Mouse (Mus musculus): Measurements from ENCODE around the gene Larp4b. TPM values are rescaled to one million over a fixed set of nuclear protein-coding genes. Genes with fewer than 3 reads are reported as not detected.

The Larp4b gene
- polyA plus RNA-seq, 1 experiment, result 21.5 TPM

GRCm38 (mm10) chr13:9153803-9154202, 60.1 kb downstream of the Larp4b start:
- DNase-seq, result no peak
- WGBS, result 59% methylated on average over 9 of the region's 9 CpGs
- peaks cover 9% of the 10 kb centered on the region for H3K36me3 ChIP-seq (ENCODE audit: control insufficient read depth, insufficient read depth, low read length)

DNA sequence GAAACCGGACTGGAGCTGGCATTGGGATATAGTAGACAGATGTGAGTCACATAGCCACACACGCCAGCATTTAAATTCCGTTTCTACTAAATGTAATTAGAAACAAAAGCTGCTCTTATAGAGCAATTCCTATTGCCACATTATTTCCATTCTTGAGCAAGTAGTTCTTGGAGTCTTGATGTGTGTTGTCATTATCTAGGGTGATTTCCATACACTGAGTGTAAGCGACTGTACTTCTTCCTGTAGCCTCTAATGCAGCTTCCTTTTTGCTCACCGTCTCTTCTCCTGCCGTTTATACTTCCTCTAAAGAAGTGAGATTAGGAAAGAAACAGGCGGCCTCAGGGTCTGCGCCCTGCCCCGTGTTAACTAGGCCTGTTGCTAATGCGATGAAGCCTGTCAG, 65.6 kb downstream of the Larp4b start:
- no peaks in the 10 kb centered on the region for H3K27me3 ChIP-seq (replicated peaks; ENCODE audit: control insufficient read depth, insufficient read depth, low read length)
- peaks cover 8% of the 10 kb centered on the region for H3K36me3 ChIP-seq (ENCODE audit: control insufficient read depth, insufficient read depth, low read length)
- no peak for TF ChIP-seq CTCF (conservative IDR thresholded peaks at IDR 0.05; ENCODE audit: insufficient read depth, insufficient read length, low read depth, low read length)
- no peak for TF ChIP-seq POLR2A (IDR thresholded peaks at IDR 0.05; ENCODE audit: low read depth, low read length)
- no peak overlapping the region for H3K4me3 ChIP-seq (ENCODE audit: insufficient read depth, low read depth, low read length)
- H3K4me1 ChIP-seq (ENCODE audit: control insufficient read depth, insufficient read depth, low read length), result no peaks in the 10 kb centered on the region
- no peak overlapping the region for H3K27ac ChIP-seq (ENCODE audit: insufficient read depth, low read depth, low read length)
- no peak for DNase-seq
- WGBS, result 85% methylated on average over 10 of the region's 10 CpGs

More at GRCm38 (mm10) chr13:9153803-9154202, 60.1 kb downstream of the Larp4b start:
- H3K4me3 ChIP-seq (ENCODE audit: insufficient read depth, low read depth, low read length), result no peak overlapping the region
- TF ChIP-seq CTCF (conservative IDR thresholded peaks at IDR 0.05; ENCODE audit: insufficient read depth, insufficient read length, low read depth, low read length) (no peak), POLR2A (IDR thresholded peaks at IDR 0.05; ENCODE audit: low read depth, low read length) (no peak)
- no peaks in the 10 kb centered on the region; the same call in 1 of the 2 replicates for H3K4me1 ChIP-seq (ENCODE audit: control insufficient read depth, insufficient read depth, low read length)
- no peak overlapping the region for H3K27ac ChIP-seq (ENCODE audit: insufficient read depth, low read depth, low read length)
- H3K27me3 ChIP-seq (replicated peaks; ENCODE audit: control insufficient read depth, insufficient read depth, low read length), result no peaks in the 10 kb centered on the region

- WGBS, result 71% methylated on average over 4 of the region's 4 CpGs
- Histone ChIP-seq H3K27ac (ENCODE audit: insufficient read depth, low read depth, low read length) (no peak overlapping the region), H3K27me3 (replicated peaks; ENCODE audit: control insufficient read depth, insufficient read depth, low read length) (no peaks in the 10 kb centered on the region), H3K4me1 (ENCODE audit: control insufficient read depth, insufficient read depth, low read length) (0 out of 2 replicates have a peak, but pooled peaks cover 2% of the 10 kb centered on the region), H3K4me3 (ENCODE audit: insufficient read depth, low read depth, low read length) (no peak overlapping the region), H3K36me3 (ENCODE audit: control insufficient read depth, insufficient read depth, low read length) (peaks cover 20% of the 10 kb centered on the region)
- DNase-seq, result peak; percentile 38
- TF ChIP-seq CTCF (conservative IDR thresholded peaks at IDR 0.05; ENCODE audit: insufficient read depth, insufficient read length, low read depth, low read length) (no peak), POLR2A (IDR thresholded peaks at IDR 0.05; ENCODE audit: low read depth, low read length) (no peak)
Measured at GRCm38 (mm10) chr13:9162888-9163287, 69.2 kb downstream of the Larp4b start.

- 40% methylated on average over 3 of the region's 3 CpGs for WGBS
- H3K4me1 ChIP-seq (ENCODE audit: control insufficient read depth, insufficient read depth, low read length), result peaks cover 2% of the 10 kb centered on the region; the same call in 1 of the 2 replicates
- TF ChIP-seq POLR2A (IDR thresholded peaks at IDR 0.05; ENCODE audit: low read depth, low read length), result no peak
- TF ChIP-seq CTCF (conservative IDR thresholded peaks at IDR 0.05; ENCODE audit: insufficient read depth, insufficient read length, low read depth, low read length), result no peak
- peak; percentile 67 for DNase-seq
- no peaks in the 10 kb centered on the region for H3K27me3 ChIP-seq (replicated peaks; ENCODE audit: control insufficient read depth, insufficient read depth, low read length)
- H3K27ac ChIP-seq (ENCODE audit: insufficient read depth, low read depth, low read length), result peak overlapping the region; percentile 36
- no peak overlapping the region for H3K4me3 ChIP-seq (ENCODE audit: insufficient read depth, low read depth, low read length)
- peaks cover 13% of the 10 kb centered on the region for H3K36me3 ChIP-seq (ENCODE audit: control insufficient read depth, insufficient read depth, low read length)
Measured at GRCm38 (mm10) chr13:9167842-9168241, 74.2 kb downstream of the Larp4b start.

GRCm38 (mm10) chr13:9169616-9170015, 75.9 kb downstream of the Larp4b start:
- H3K27me3 ChIP-seq (replicated peaks; ENCODE audit: control insufficient read depth, insufficient read depth, low read length), result no peaks in the 10 kb centered on the region
- TF ChIP-seq POLR2A (IDR thresholded peaks at IDR 0.05; ENCODE audit: low read depth, low read length), result no peak
- no peak for TF ChIP-seq CTCF (conservative IDR thresholded peaks at IDR 0.05; ENCODE audit: insufficient read depth, insufficient read length, low read depth, low read length)
- no peak overlapping the region for H3K4me3 ChIP-seq (ENCODE audit: insufficient read depth, low read depth, low read length)
- WGBS, result 69% methylated on average over 6 of the region's 6 CpGs
- H3K36me3 ChIP-seq (ENCODE audit: control insufficient read depth, insufficient read depth, low read length), result peaks cover 13% of the 10 kb centered on the region
- H3K27ac ChIP-seq (ENCODE audit: insufficient read depth, low read depth, low read length), result no peak overlapping the region
- DNase-seq, result no peak
- peaks cover 3% of the 10 kb centered on the region; the same call in 1 of the 2 replicates for H3K4me1 ChIP-seq (ENCODE audit: control insufficient read depth, insufficient read depth, low read length)

DNA sequence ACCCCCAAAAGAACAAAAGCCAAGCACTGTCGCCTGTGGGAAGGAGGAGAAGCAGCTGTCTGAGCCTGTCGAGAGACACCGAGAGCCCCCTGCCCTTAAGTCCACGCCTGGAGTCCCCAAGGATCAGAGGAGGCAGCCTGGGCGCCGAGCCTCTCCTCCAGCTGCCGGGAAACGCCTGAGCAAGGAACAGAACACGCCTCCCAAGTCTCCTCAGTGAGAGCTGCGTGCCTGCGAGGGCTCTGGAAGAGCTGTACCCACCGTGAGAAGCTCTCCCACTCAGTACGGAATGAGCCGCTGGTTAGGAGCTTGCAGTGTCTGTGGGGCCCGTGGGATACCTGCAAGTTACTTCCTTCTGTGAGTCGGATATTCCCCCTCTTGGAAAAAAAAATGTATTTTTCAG, 77.0 kb downstream of the Larp4b start:
- H3K27me3 ChIP-seq (replicated peaks; ENCODE audit: control insufficient read depth, insufficient read depth, low read length), result no peaks in the 10 kb centered on the region
- TF ChIP-seq CTCF (conservative IDR thresholded peaks at IDR 0.05; ENCODE audit: insufficient read depth, insufficient read length, low read depth, low read length), result no peak
- no peak for TF ChIP-seq POLR2A (IDR thresholded peaks at IDR 0.05; ENCODE audit: low read depth, low read length)
- no peak overlapping the region for H3K27ac ChIP-seq (ENCODE audit: insufficient read depth, low read depth, low read length)
- no peak for DNase-seq
- H3K4me3 ChIP-seq (ENCODE audit: insufficient read depth, low read depth, low read length), result no peak overlapping the region
- peaks cover 10% of the 10 kb centered on the region for H3K36me3 ChIP-seq (ENCODE audit: control insufficient read depth, insufficient read depth, low read length)
- WGBS, result 75% methylated on average over 16 of the region's 16 CpGs
- H3K4me1 ChIP-seq (ENCODE audit: control insufficient read depth, insufficient read depth, low read length), result peaks cover 7% of the 10 kb centered on the region; the same call in 1 of the 2 replicates

- no peak overlapping the region for H3K4me3 ChIP-seq (ENCODE audit: insufficient read depth, low read depth, low read length)
Measured at GRCm38 (mm10) chr13:9173414-9173813, 79.7 kb downstream of the Larp4b start.

More at GRCm38 (mm10) chr13:9173414-9173813, 79.7 kb downstream of the Larp4b start:
- Histone ChIP-seq H3K27ac (ENCODE audit: insufficient read depth, low read depth, low read length) (no peak overlapping the region), H3K4me1 (ENCODE audit: control insufficient read depth, insufficient read depth, low read length) (peaks cover 11% of the 10 kb centered on the region), H3K27me3 (replicated peaks; ENCODE audit: control insufficient read depth, insufficient read depth, low read length) (no peaks in the 10 kb centered on the region), H3K36me3 (ENCODE audit: control insufficient read depth, insufficient read depth, low read length) (peaks cover 2% of the 10 kb centered on the region; the same call in 1 of the 2 replicates)
- no peak for DNase-seq
- TF ChIP-seq CTCF (conservative IDR thresholded peaks at IDR 0.05; ENCODE audit: insufficient read depth, insufficient read length, low read depth, low read length) (no peak), POLR2A (IDR thresholded peaks at IDR 0.05; ENCODE audit: low read depth, low read length) (no peak)
- 57% methylated on average over 3 of the region's 3 CpGs for WGBS

Measured in kidney, adult 2 months (tissue).